Mouse (Mus musculus) midbrain, embryonic 14.5 days (tissue): Measurements from ENCODE around the gene Alg14. TPM values are rescaled to one million over a fixed set of nuclear protein-coding genes. Genes with fewer than 3 reads are reported as not detected.

Source experiments
- ATAC-seq: fragments of 200-750 bp; cut with Nextera tagmentation; 2 replicates; pipeline ENCODE4 v1.8.0; 2017; ENCODE audit warnings: moderate number of reproducible peaks, moderate library complexity; ENCODE audit not compliant: low FRiP score, low TSS enrichment
- DNase-seq: peaks from one replicate; pipeline ENCODE4 v3.0.0-alpha.2; 2015
- H3K27ac ChIP-seq: fragments of 300-500 bp; sonication (generic); replicated peaks from 2 replicates; pipeline ENCODE4 v1.5.1; 2014; ENCODE audit warnings: mild to moderate bottlenecking, low read depth, low read length, moderate library complexity
- H3K27me3 ChIP-seq: fragments of 300-500 bp; sonication (generic); 2 replicates; pipeline ENCODE4 v1.6.1; 2014; ENCODE audit warnings: low read length, control low read depth, mixed read lengths; ENCODE audit not compliant: control insufficient read depth, insufficient read depth
- H3K36me3 ChIP-seq: fragments of 300-500 bp; sonication (generic); 2 replicates; pipeline ENCODE4 v1.6.1; 2014; ENCODE audit warnings: low read length, control low read depth; ENCODE audit not compliant: control insufficient read depth, insufficient read depth
- H3K4me1 ChIP-seq: fragments of 300-500 bp; sonication (generic); 2 replicates; pipeline ENCODE4 v1.6.1; 2014; ENCODE audit warnings: mild to moderate bottlenecking, antibody characterized with exemption, low read length, control low read depth; ENCODE audit not compliant: control insufficient read depth, insufficient read depth
- H3K4me2 ChIP-seq: fragments of 300-500 bp; sonication (generic); 2 replicates; pipeline ENCODE4 v1.6.1; 2014; ENCODE audit warnings: mild to moderate bottlenecking, low read length, moderate library complexity
- H3K4me3 ChIP-seq: fragments of 300-500 bp; sonication (generic); replicated peaks from 2 replicates; pipeline ENCODE4 v1.5.1; 2014; ENCODE audit warnings: low read depth, low read length
- H3K9ac ChIP-seq: fragments of 300-500 bp; sonication (generic); replicated peaks from 2 replicates; pipeline ENCODE4 v1.6.1; 2014; ENCODE audit warnings: mild to moderate bottlenecking, low read length, moderate library complexity
- H3K9me3 ChIP-seq: fragments of 300-500 bp; sonication (generic); 2 replicates; pipeline ENCODE4 v1.6.1; 2016; ENCODE audit warnings: low read length, control low read depth, mixed read lengths; ENCODE audit not compliant: control insufficient read depth
- WGBS: fragments of 180-500 bp; shearing (Covaris S2); extraction: QIAGEN DNeasy Blood & Tissue Kit; methylation state at CpG from one replicate; pipeline ENCODE4 v1.1.7; 2014; 5-methylcytosine and 5-hydroxymethylcytosine counted together
- polyA plus RNA-seq: library from polyadenylated mRNA; unstranded; fragments of >200 nt; fragmentation: Nextera tagmentation; extraction: Ambion mirVana; gene quantifications from 2 replicates; pipeline ENCODE4 v1.2.1, GENCODE M21; 2014

Gene Alg14
- polyA plus RNA-seq, 1 experiment from 2014 or later: 29.8 TPM

GRCm38 (mm10) chr3:121357030-121357429, 65.5 kb downstream of the Alg14 start:
- H3K27me3 ChIP-seq: no peaks in the 10 kb centered on the region
- DNase-seq: no peak
- no peaks in the 10 kb centered on the region for H3K4me1 ChIP-seq
- no peak overlapping the region for H3K9ac ChIP-seq
- H3K27ac ChIP-seq: no peak overlapping the region
- H3K9me3 ChIP-seq: no peaks in the 10 kb centered on the region
- H3K36me3 ChIP-seq: no peaks in the 10 kb centered on the region
- H3K4me3 ChIP-seq: no peak overlapping the region
- no peak for ATAC-seq
- 67% methylated on average over 3 of the region's 3 CpGs for WGBS
- no peak overlapping the region for H3K4me2 ChIP-seq

- 53% methylated on average over 2 of the region's 2 CpGs for WGBS
Observed at GRCm38 (mm10) chr3:121358285-121358684, 66.7 kb downstream of the Alg14 start.

GRCm38 (mm10) chr3:121358850-121359249, 67.3 kb downstream of the Alg14 start:
- Histone ChIP-seq H3K27ac (no peak overlapping the region), H3K4me3 (no peak overlapping the region), H3K9me3 (no peaks in the 10 kb centered on the region), H3K4me2 (no peak overlapping the region), H3K9ac (no peak overlapping the region), H3K36me3 (no peaks in the 10 kb centered on the region), H3K27me3 (no peaks in the 10 kb centered on the region), H3K4me1 (no peaks in the 10 kb centered on the region)
- ATAC-seq (no peak), DNase-seq (no peak)
- WGBS: 85% methylated on average over 6 of the region's 6 CpGs

More at GRCm38 (mm10) chr3:121358285-121358684, 66.7 kb downstream of the Alg14 start:
- no peaks in the 10 kb centered on the region for H3K9me3 ChIP-seq
- no peak overlapping the region for H3K4me3 ChIP-seq
- no peak overlapping the region for H3K9ac ChIP-seq
- no peaks in the 10 kb centered on the region for H3K4me1 ChIP-seq
- no peaks in the 10 kb centered on the region for H3K36me3 ChIP-seq
- no peak overlapping the region for H3K4me2 ChIP-seq
- H3K27ac ChIP-seq: no peak overlapping the region
- DNase-seq (no peak), ATAC-seq (no peak)
- no peaks in the 10 kb centered on the region for H3K27me3 ChIP-seq

GRCm38 (mm10) chr3:121359272-121359671, 67.7 kb downstream of the Alg14 start:
- ATAC-seq (no peak; the same call in 1 of the 2 replicates), DNase-seq (peak; percentile 46)
- Histone ChIP-seq H3K4me2 (no peak overlapping the region), H3K9ac (no peak overlapping the region), H3K4me3 (no peak overlapping the region), H3K36me3 (no peaks in the 10 kb centered on the region), H3K4me1 (no peaks in the 10 kb centered on the region), H3K9me3 (no peaks in the 10 kb centered on the region), H3K27me3 (no peaks in the 10 kb centered on the region), H3K27ac (no peak overlapping the region)
- WGBS: 72% methylated on average over 7 of the region's 7 CpGs

- H3K27me3 ChIP-seq: no peaks in the 10 kb centered on the region
- no peak overlapping the region for H3K9ac ChIP-seq
- H3K27ac ChIP-seq: no peak overlapping the region
- 72% methylated on average over 1 of the region's 1 CpGs for WGBS
- no peak for ATAC-seq
- no peak for DNase-seq
- H3K9me3 ChIP-seq: no peaks in the 10 kb centered on the region
- no peaks in the 10 kb centered on the region for H3K36me3 ChIP-seq
- H3K4me2 ChIP-seq: no peak overlapping the region
- H3K4me1 ChIP-seq: no peaks in the 10 kb centered on the region
- no peak overlapping the region for H3K4me3 ChIP-seq
Observed at GRCm38 (mm10) chr3:121362002-121362401, 70.4 kb downstream of the Alg14 start.

GRCm38 (mm10) chr3:121364388-121364787, 72.8 kb downstream of the Alg14 start:
- WGBS: 70% methylated on average over 4 of the region's 4 CpGs
- no peaks in the 10 kb centered on the region for H3K4me1 ChIP-seq
- no peaks in the 10 kb centered on the region for H3K27me3 ChIP-seq
- H3K4me2 ChIP-seq: no peak overlapping the region
- H3K4me3 ChIP-seq: no peak overlapping the region
- no peaks in the 10 kb centered on the region for H3K36me3 ChIP-seq
- ATAC-seq (no peak), DNase-seq (no peak)
- no peaks in the 10 kb centered on the region for H3K9me3 ChIP-seq
- H3K9ac ChIP-seq: no peak overlapping the region
- H3K27ac ChIP-seq: no peak overlapping the region

GRCm38 (mm10) chr3:121365131-121365530, 73.6 kb downstream of the Alg14 start:
- no peak for DNase-seq
- Histone ChIP-seq H3K27me3 (no peaks in the 10 kb centered on the region), H3K4me3 (no peak overlapping the region), H3K27ac (no peak overlapping the region), H3K4me1 (no peaks in the 10 kb centered on the region), H3K4me2 (no peak overlapping the region), H3K36me3 (no peaks in the 10 kb centered on the region), H3K9me3 (no peaks in the 10 kb centered on the region), H3K9ac (no peak overlapping the region)
- WGBS: 87% methylated on average over 8 of the region's 8 CpGs
- no peak for ATAC-seq

- H3K4me2 ChIP-seq: no peak overlapping the region
- H3K27ac ChIP-seq: no peak overlapping the region
- H3K36me3 ChIP-seq: no peaks in the 10 kb centered on the region
- H3K9me3 ChIP-seq: no peaks in the 10 kb centered on the region
- no peak for ATAC-seq
- H3K4me3 ChIP-seq: no peak overlapping the region
- no peaks in the 10 kb centered on the region for H3K27me3 ChIP-seq
- WGBS: 90% methylated on average over 4 of the region's 4 CpGs
- H3K9ac ChIP-seq: no peak overlapping the region
- DNase-seq: no peak
- H3K4me1 ChIP-seq: no peaks in the 10 kb centered on the region
Observed at GRCm38 (mm10) chr3:121368616-121369015, 77.0 kb downstream of the Alg14 start.

- no peaks in the 10 kb centered on the region for H3K27me3 ChIP-seq
- H3K4me1 ChIP-seq: no peaks in the 10 kb centered on the region
- no peak for ATAC-seq
- H3K4me2 ChIP-seq: no peak overlapping the region
- WGBS: 86% methylated on average over 6 of the region's 6 CpGs
- H3K9ac ChIP-seq: no peak overlapping the region
- no peaks in the 10 kb centered on the region for H3K36me3 ChIP-seq
- no peak for DNase-seq
- no peak overlapping the region for H3K4me3 ChIP-seq
- no peak overlapping the region for H3K27ac ChIP-seq
- H3K9me3 ChIP-seq: no peaks in the 10 kb centered on the region
Observed at GRCm38 (mm10) chr3:121369517-121369916, 77.9 kb downstream of the Alg14 start.
